ENCODE assay signal across 29 mouse cellular contexts in genomic region chr7:30945876-30946275, GRCm38 (mm10). TPM values are rescaled to one million over a fixed set of nuclear protein-coding genes. Genes with fewer than 3 reads are reported as not detected.
A peak's percentile ranks its signal among the peaks of the same experiment; 100 is the strongest.
DNase-seq lines count a peak whose midpoint lies in the region; ATAC-seq and TF ChIP-seq lines count a peak whose summit lies in the region.
"Had no signal": no experiment of that assay in that cellular context is flagged by ENCODE, and none has a peak within 500 bp of the region (broad histone marks: within the 10 kb centered on the region; RNA-seq: fewer than 3 reads in every experiment).

No protein-coding gene starts in this region.

- H3K4me1 ChIP-seq in forebrain, embryonic 12.5 days = no peaks in the 10 kb centered on the region
- no peaks in the 10 kb centered on the region for H3K4me1 ChIP-seq in forebrain, embryonic 16.5 days (replicated peaks; ENCODE audit: control insufficient read depth, insufficient read depth, low read length)
- H3K4me1 ChIP-seq in liver, adult 2 months (ENCODE audit: control insufficient read depth, insufficient read depth, low read length) = peaks cover 12% of the 10 kb centered on the region
- no peaks in the 10 kb centered on the region for H3K4me1 ChIP-seq in lung, embryonic 15.5 days
- H3K4me1 ChIP-seq in MEL (ENCODE audit: control insufficient read depth in 1 of 2, insufficient read depth in 2 of 2, low read length in 2 of 2) = no peaks in the 10 kb centered on the region
- H3K4me1 ChIP-seq: embryonic facial prominence, embryonic 12.5 days; embryonic facial prominence, embryonic 15.5 days; forebrain, embryonic 13.5 days; heart, embryonic 10.5 days; heart, embryonic 13.5 days; hindbrain, embryonic 12.5 days; hindbrain, embryonic 15.5 days had no signal

- TF ChIP-seq EP300 in MEL (IDR thresholded peaks at IDR 0.05; ENCODE audit: low read depth in 1 of 2, low read length in 2 of 2) = no peak

- H3K36me3 ChIP-seq in forebrain, embryonic 12.5 days (replicated peaks) = peaks cover 37% of the 10 kb centered on the region
- H3K36me3 ChIP-seq in forebrain, embryonic 16.5 days (ENCODE audit: control insufficient read depth, insufficient read depth) = no peaks in the 10 kb centered on the region; the same call in 1 of the 2 replicates
- H3K36me3 ChIP-seq in liver, adult 2 months (ENCODE audit: control insufficient read depth, insufficient read depth, low read length) = peaks cover 8% of the 10 kb centered on the region
- H3K36me3 ChIP-seq in lung, embryonic 15.5 days = peaks cover 21% of the 10 kb centered on the region
- H3K36me3 ChIP-seq in MEL (ENCODE audit: control insufficient read depth in 1 of 2, insufficient read depth in 2 of 2, low read length in 2 of 2) = peaks cover 0 to 3% of the 10 kb centered on the region in 2 experiments; a peak in 2 of 4 replicates

- H3K79me2 ChIP-seq in liver, adult 2 months (ENCODE audit: control insufficient read depth, insufficient read depth, low read length) = no peaks in the 10 kb centered on the region; the same call in 1 of the 2 replicates
- H3K79me2 ChIP-seq in MEL (ENCODE audit: control insufficient read depth, insufficient read depth, low read length, poor library complexity) = no peaks in the 10 kb centered on the region

- H3K4me3 ChIP-seq in forebrain, embryonic 12.5 days (replicated peaks) = no peak overlapping the region
- no peak overlapping the region for H3K4me3 ChIP-seq in forebrain, embryonic 16.5 days (replicated peaks; ENCODE audit: low read length)
- no peak overlapping the region for H3K4me3 ChIP-seq in liver, adult 2 months (ENCODE audit: insufficient read depth, low read depth, low read length)
- H3K4me3 ChIP-seq in lung, embryonic 15.5 days = no peak overlapping the region
- H3K4me3 ChIP-seq in MEL (ENCODE audit: control insufficient read depth in 1 of 2, insufficient read depth in 1 of 2, low read depth in 2 of 2, low read length in 2 of 2) = no peak overlapping the region
- H3K4me3 ChIP-seq: embryonic facial prominence, embryonic 12.5 days; embryonic facial prominence, embryonic 15.5 days; forebrain, embryonic 13.5 days; heart, adult 2 months; heart, embryonic 10.5 days; heart, embryonic 13.5 days; hindbrain, embryonic 12.5 days; hindbrain, embryonic 15.5 days had no signal

- no peak overlapping the region for H3K27ac ChIP-seq in forebrain, embryonic 12.5 days
- no peak overlapping the region for H3K27ac ChIP-seq in forebrain, embryonic 16.5 days (ENCODE audit: low read length)
- peak overlapping the region; percentile 84 for H3K27ac ChIP-seq in liver, adult 2 months (replicated peaks; ENCODE audit: insufficient read depth, low read depth, low read length)
- H3K27ac ChIP-seq in lung, embryonic 15.5 days = no peak overlapping the region
- no peak overlapping the region for H3K27ac ChIP-seq in MEL (ENCODE audit: control insufficient read depth, low read depth, low read length)
- H3K27ac ChIP-seq: embryonic facial prominence, embryonic 12.5 days; embryonic facial prominence, embryonic 15.5 days; forebrain, embryonic 13.5 days; heart, adult 2 months; heart, embryonic 10.5 days; heart, embryonic 13.5 days; hindbrain, embryonic 12.5 days; hindbrain, embryonic 15.5 days had no signal

- peak; percentile 31 for DNase-seq in liver, adult 2 months (ENCODE audit: extremely low read depth, low read depth, low spot score)
- DNase-seq in liver = no peak
- no peak for DNase-seq in lung, postnatal 36 days
- DNase-seq in MEL (ENCODE audit: low read depth, low spot score) = peak; percentile 1
- no peak for DNase-seq in spleen, adult 18-20 months
- DNase-seq: adrenal gland, postnatal 10 days; cerebellum, adult 11 months; cerebellum, adult 9-11 months; cerebellum, postnatal 25 days; gastrocnemius, postnatal 25 days; heart, adult 2 months; heart, postnatal 14 days had no signal

- no peak for TF ChIP-seq RAD21 in MEL (IDR thresholded peaks at IDR 0.05; ENCODE audit: low read depth, low read length)

- H3K9ac ChIP-seq in forebrain, embryonic 12.5 days = no peak overlapping the region
- H3K9ac ChIP-seq in forebrain, embryonic 16.5 days (replicated peaks; ENCODE audit: low read depth, low read length) = no peak overlapping the region
- H3K9ac ChIP-seq in liver, adult 2 months (ENCODE audit: low read depth, low read length) = peak overlapping the region; percentile 2; the same call in 1 of the 2 replicates
- no peak overlapping the region for H3K9ac ChIP-seq in lung, embryonic 15.5 days
- no peak overlapping the region for H3K9ac ChIP-seq in MEL (ENCODE audit: control insufficient read depth, low read depth, low read length, poor library complexity, severe bottlenecking)
- H3K9ac ChIP-seq: embryonic facial prominence, embryonic 12.5 days; embryonic facial prominence, embryonic 15.5 days; forebrain, embryonic 13.5 days; heart, embryonic 13.5 days; hindbrain, embryonic 12.5 days; hindbrain, embryonic 15.5 days had no signal

- WGBS in forebrain, embryonic 12.5 days = 97% methylated on average over 7 of the region's 7 CpGs
- 95% methylated on average over 7 of the region's 7 CpGs for WGBS in forebrain, embryonic 16.5 days
- 82% methylated on average over 7 of the region's 7 CpGs for WGBS in liver, adult 2 months
- 93% methylated on average over 7 of the region's 7 CpGs for WGBS in lung, embryonic 15.5 days

- no peaks in the 10 kb centered on the region for H3K9me3 ChIP-seq in forebrain, embryonic 12.5 days
- H3K9me3 ChIP-seq in forebrain, embryonic 16.5 days (ENCODE audit: control insufficient read depth, low read length) = no peaks in the 10 kb centered on the region
- no peaks in the 10 kb centered on the region for H3K9me3 ChIP-seq in lung, embryonic 15.5 days
- H3K9me3 ChIP-seq in MEL (replicated peaks; ENCODE audit: insufficient read depth, low read length) = no peaks in the 10 kb centered on the region
- H3K9me3 ChIP-seq: embryonic facial prominence, embryonic 12.5 days; embryonic facial prominence, embryonic 15.5 days; forebrain, embryonic 13.5 days; heart, embryonic 10.5 days; heart, embryonic 13.5 days; hindbrain, embryonic 12.5 days; hindbrain, embryonic 15.5 days had no signal

- TF ChIP-seq POLR2A in liver, adult 2 months (IDR thresholded peaks at IDR 0.05; ENCODE audit: extremely low read depth, insufficient read depth, low read length) = no peak
- no peak for TF ChIP-seq POLR2A in MEL (IDR thresholded peaks at IDR 0.05; ENCODE audit: control insufficient read depth in 1 of 2, insufficient read depth in 1 of 2, low read depth in 1 of 2, low read length in 2 of 2, poor library complexity in 1 of 2)

- H3K4me2 ChIP-seq in forebrain, embryonic 12.5 days = no peak overlapping the region
- H3K4me2 ChIP-seq in forebrain, embryonic 16.5 days (ENCODE audit: low read length) = no peak overlapping the region
- H3K4me2 ChIP-seq in lung, embryonic 15.5 days = no peak overlapping the region
- H3K4me2 ChIP-seq: embryonic facial prominence, embryonic 12.5 days; embryonic facial prominence, embryonic 15.5 days; forebrain, embryonic 13.5 days; heart, embryonic 13.5 days; hindbrain, embryonic 12.5 days; hindbrain, embryonic 15.5 days had no signal

- 0 out of 2 replicates have a peak, but pooled peaks have one; percentile 23 for ATAC-seq in forebrain, embryonic 12.5 days (ENCODE audit: low FRiP score)
- ATAC-seq in forebrain, embryonic 16.5 days = no peak
- ATAC-seq in lung, embryonic 15.5 days (ENCODE audit: borderline replicate concordance, extremely low read depth, low FRiP score, low TSS enrichment) = 0 out of 2 replicates have a peak, but pooled peaks have one; percentile 16
- ATAC-seq: forebrain, embryonic 13.5 days; Patski had no signal

- no peak for TF ChIP-seq CTCF in liver, adult 2 months (IDR thresholded peaks at IDR 0.05; ENCODE audit: low read depth, low read length)
- no peak for TF ChIP-seq CTCF in MEL (IDR thresholded peaks at IDR 0.05 in 2 of 3, conservative IDR thresholded peaks at IDR 0.05 in 1 of 3; ENCODE audit: control insufficient read depth in 1 of 3, insufficient read depth in 1 of 3, low read depth in 2 of 3, low read length in 3 of 3, poor library complexity in 1 of 3, severe bottlenecking in 1 of 3)

- H3K27me3 ChIP-seq in forebrain, embryonic 12.5 days = no peaks in the 10 kb centered on the region
- H3K27me3 ChIP-seq in forebrain, embryonic 16.5 days (replicated peaks; ENCODE audit: control insufficient read depth, insufficient read depth, low read length) = no peaks in the 10 kb centered on the region
- no peaks in the 10 kb centered on the region for H3K27me3 ChIP-seq in liver, adult 2 months (ENCODE audit: control insufficient read depth, insufficient read depth, low read length)
- H3K27me3 ChIP-seq in lung, embryonic 15.5 days = no peaks in the 10 kb centered on the region
- H3K27me3 ChIP-seq in MEL (ENCODE audit: control insufficient read depth in 1 of 2, insufficient read depth in 2 of 2, low read length in 2 of 2) = no peaks in the 10 kb centered on the region; a peak in 1 of 4 replicates
- H3K27me3 ChIP-seq: embryonic facial prominence, embryonic 12.5 days; embryonic facial prominence, embryonic 15.5 days; forebrain, embryonic 13.5 days; heart, embryonic 13.5 days; hindbrain, embryonic 12.5 days; hindbrain, embryonic 15.5 days; Patski had no signal

RNA-seq across cellular contexts. Expression of gene Hamp, which starts 2.0 kb away (rescaled TPM):
- polyA plus RNA-seq in forebrain, embryonic 12.5 days (2016; fragmentation: Nextera tagmentation; extraction: Ambion mirVana) = not detected in 2 replicates
- polyA plus RNA-seq in forebrain, embryonic 16.5 days (2015; fragmentation: Nextera tagmentation; extraction: Ambion mirVana) = not detected in 2 replicates
- total RNA-seq in liver, adult 2 months (2014; rRNA removed) = 1,191 and 3,227 TPM in 2 replicates
- polyA plus RNA-seq in liver, adult 2 months (2012; rRNA removed) = 8,217 and 12,671 TPM in 2 replicates
- 0.78 TPM in 1 of 2 replicates, not detected in the other for polyA plus RNA-seq in lung, embryonic 15.5 days (2015; fragmentation: Nextera tagmentation; extraction: Ambion mirVana)
- not detected in 2 replicates for total RNA-seq in MEL (2012; rRNA removed)
- polyA plus RNA-seq in MEL (2012; ENCODE audit: insufficient read depth in 1 of 2, insufficient read length in 2 of 2, low read depth in 1 of 2, low replicate concordance in 2 of 2, missing spikeins in 1 of 2) = not detected
- total RNA-seq: common myeloid progenitor, adult 5-6 weeks; ES-E14; gastrocnemius, postnatal 25 days; hematopoietic stem cell, adult 5-6 weeks had no signal
- polyA plus RNA-seq: cerebellum, adult 2 months; embryonic facial prominence, embryonic 12.5 days; embryonic facial prominence, embryonic 15.5 days; forebrain, embryonic 13.5 days; heart, embryonic 10.5 days; heart, embryonic 16.5 days; hindbrain, embryonic 12.5 days; hindbrain, embryonic 15.5 days; Patski had no signal

RNA-seq across cellular contexts. Expression of gene Usf2, which starts 10.7 kb away (rescaled TPM):
- polyA plus RNA-seq in forebrain, embryonic 12.5 days (2016; fragmentation: Nextera tagmentation; extraction: Ambion mirVana) = 26.4 and 27.3 TPM in 2 replicates
- 30.0 and 32.3 TPM in 2 replicates for polyA plus RNA-seq in forebrain, embryonic 16.5 days (2015; fragmentation: Nextera tagmentation; extraction: Ambion mirVana)
- total RNA-seq in liver, adult 2 months (2014; rRNA removed) = 40.5 and 55.1 TPM in 2 replicates
- 160 and 161 TPM in 2 replicates for polyA plus RNA-seq in liver, adult 2 months (2012; rRNA removed)
- 25.6 and 27.5 TPM in 2 replicates for polyA plus RNA-seq in lung, embryonic 15.5 days (2015; fragmentation: Nextera tagmentation; extraction: Ambion mirVana)
- 34.4 and 43.0 TPM in 2 replicates for total RNA-seq in MEL (2012; rRNA removed)
- polyA plus RNA-seq in MEL (2012; ENCODE audit: insufficient read depth in 1 of 2, insufficient read length in 2 of 2, low read depth in 1 of 2, low replicate concordance in 2 of 2, missing spikeins in 1 of 2) = 100 to 1,000 TPM in 1 of 2 experiments, not detected in 1; 144 TPM

RNA-seq across cellular contexts. Expression of gene Hamp2, which starts 21.4 kb away (rescaled TPM):
- polyA plus RNA-seq in forebrain, embryonic 12.5 days (2016; fragmentation: Nextera tagmentation; extraction: Ambion mirVana) = not detected in 2 replicates
- not detected in 2 replicates for polyA plus RNA-seq in forebrain, embryonic 16.5 days (2015; fragmentation: Nextera tagmentation; extraction: Ambion mirVana)
- 445 and 548 TPM in 2 replicates for total RNA-seq in liver, adult 2 months (2014; rRNA removed)
- polyA plus RNA-seq in liver, adult 2 months (2012; rRNA removed) = 6,798 and 9,385 TPM in 2 replicates
- not detected in 2 replicates for polyA plus RNA-seq in lung, embryonic 15.5 days (2015; fragmentation: Nextera tagmentation; extraction: Ambion mirVana)
- total RNA-seq in MEL (2012; rRNA removed) = not detected in 2 replicates
- polyA plus RNA-seq in MEL (2012; ENCODE audit: insufficient read depth in 1 of 2, insufficient read length in 2 of 2, low read depth in 1 of 2, low replicate concordance in 2 of 2, missing spikeins in 1 of 2) = not detected
- total RNA-seq: common myeloid progenitor, adult 5-6 weeks; ES-E14; gastrocnemius, adult 8-10 months; gastrocnemius, postnatal 25 days; hematopoietic stem cell, adult 5-6 weeks had no signal
- polyA plus RNA-seq: cerebellum, adult 2 months; embryonic facial prominence, embryonic 12.5 days; embryonic facial prominence, embryonic 15.5 days; forebrain, embryonic 13.5 days; heart, embryonic 10.5 days; heart, embryonic 13.5 days; heart, embryonic 16.5 days; hindbrain, embryonic 12.5 days; hindbrain, embryonic 15.5 days; Patski had no signal

RNA-seq across cellular contexts. Expression of gene Lsr, which starts 27.4 kb away (rescaled TPM):
- 24.1 and 26.4 TPM in 2 replicates for polyA plus RNA-seq in forebrain, embryonic 12.5 days (2016; fragmentation: Nextera tagmentation; extraction: Ambion mirVana)
- polyA plus RNA-seq in forebrain, embryonic 16.5 days (2015; fragmentation: Nextera tagmentation; extraction: Ambion mirVana) = 21.3 and 23.2 TPM in 2 replicates
- total RNA-seq in liver, adult 2 months (2014; rRNA removed) = 75.7 and 86.7 TPM in 2 replicates
- 289 and 362 TPM in 2 replicates for polyA plus RNA-seq in liver, adult 2 months (2012; rRNA removed)
- 80.6 and 89.1 TPM in 2 replicates for polyA plus RNA-seq in lung, embryonic 15.5 days (2015; fragmentation: Nextera tagmentation; extraction: Ambion mirVana)
- total RNA-seq in MEL (2012; rRNA removed) = not detected in 2 replicates
- polyA plus RNA-seq in MEL (2012; ENCODE audit: insufficient read depth in 1 of 2, insufficient read length in 2 of 2, low read depth in 1 of 2, low replicate concordance in 2 of 2, missing spikeins in 1 of 2) = under 1 TPM in 1 of 2 experiments, not detected in 1; 0.22 TPM

RNA-seq across cellular contexts. Expression of gene Fam187b, which starts 27.7 kb away (rescaled TPM):
- 0.82 and 1.2 TPM in 2 replicates for polyA plus RNA-seq in forebrain, embryonic 12.5 days (2016; fragmentation: Nextera tagmentation; extraction: Ambion mirVana)
- 0.26 and 0.42 TPM in 2 replicates for polyA plus RNA-seq in forebrain, embryonic 16.5 days (2015; fragmentation: Nextera tagmentation; extraction: Ambion mirVana)
- total RNA-seq in liver, adult 2 months (2014; rRNA removed) = 2.4 and 3.0 TPM in 2 replicates
- 3.7 and 3.9 TPM in 2 replicates for polyA plus RNA-seq in liver, adult 2 months (2012; rRNA removed)
- polyA plus RNA-seq in lung, embryonic 15.5 days (2015; fragmentation: Nextera tagmentation; extraction: Ambion mirVana) = 6.3 TPM in 2 replicates
- not detected in 2 replicates for total RNA-seq in MEL (2012; rRNA removed)
- not detected for polyA plus RNA-seq in MEL (2012; ENCODE audit: insufficient read depth in 1 of 2, insufficient read length in 2 of 2, low read depth in 1 of 2, low replicate concordance in 2 of 2, missing spikeins in 1 of 2)
- total RNA-seq: common myeloid progenitor, adult 5-6 weeks; gastrocnemius, postnatal 25 days; heart, adult 2 months; hematopoietic stem cell, adult 5-6 weeks had no signal

Comparison
In these comparisons a context has a peak if more than half of its experiments do, and no peak if none do; other contexts are left out.
1. DNase-seq: peak in liver, adult 2 months (single experiment) and MEL (single experiment); none in liver (single experiment), lung, postnatal 36 days (single experiment) and spleen, adult 18-20 months (0 of 2).
2. RNA of gene Hamp, which starts 2.0 kb away (polyA plus RNA-seq): 8,217 to 12,671 TPM in liver, adult 2 months; not detected in forebrain, embryonic 12.5 days, not detected in forebrain, embryonic 16.5 days, 0.78 TPM in lung, embryonic 15.5 days and not detected in MEL; every median in the first group is over 1,000 times any median in the second.
3. RNA of gene Hamp2, which starts 21.4 kb away (polyA plus RNA-seq): 6,798 to 9,385 TPM in liver, adult 2 months; not detected in MEL, not detected in forebrain, embryonic 12.5 days, not detected in forebrain, embryonic 16.5 days and not detected in lung, embryonic 15.5 days; every median in the first group is over 1,000 times any median in the second.